8 mouse cellular contexts compared by ENCODE assay signal in genomic region chr4:133233285-133233976, GRCm38 (mm10). TPM values are rescaled to one million over a fixed set of nuclear protein-coding genes. Genes with fewer than 3 reads are reported as not detected.
DNase-seq lines count a peak whose midpoint lies in the region; ATAC-seq lines count a peak whose summit lies in the region.

No protein-coding gene starts in this region.

- no peak overlapping the region for H3K4me2 ChIP-seq in lung, embryonic 16.5 days (ENCODE audit: low read depth, low read length)
- no peak overlapping the region for H3K4me2 ChIP-seq in neural tube, embryonic 15.5 days

- no peaks in the 10 kb centered on the region for H3K4me1 ChIP-seq in lung, embryonic 16.5 days (replicated peaks; ENCODE audit: control insufficient read depth, insufficient read depth, low read length)
- no peaks in the 10 kb centered on the region for H3K4me1 ChIP-seq in neural tube, embryonic 15.5 days

- 21% methylated on average over 10 of the region's 10 CpGs for WGBS in lung, embryonic 16.5 days
- 42% methylated on average over 10 of the region's 10 CpGs for WGBS in neural tube, embryonic 15.5 days

- H3K4me3 ChIP-seq in lung, embryonic 16.5 days (ENCODE audit: low read length): no peak overlapping the region
- H3K4me3 ChIP-seq in neural tube, embryonic 15.5 days (replicated peaks): no peak overlapping the region

- peak; percentile 68 to 75 for DNase-seq in heart, adult 18-20 months
- no peak for DNase-seq in heart, adult 9 months (ENCODE audit: low spot score in 2 of 2)
- peak; percentile 80 for DNase-seq in ES-CJ7 (ENCODE audit: low read depth, low spot score)
- peak; percentile 29 for DNase-seq in embryo, embryonic 9.5 days (ENCODE audit: extremely low spot score)
- DNase-seq in urinary bladder, postnatal 4 days (ENCODE audit: low spot score in 2 of 2): no peak

- H3K36me3 ChIP-seq in lung, embryonic 16.5 days (ENCODE audit: control insufficient read depth, insufficient read depth, low read length): no peaks in the 10 kb centered on the region
- H3K36me3 ChIP-seq in neural tube, embryonic 15.5 days: no peaks in the 10 kb centered on the region

- no peak overlapping the region for H3K27ac ChIP-seq in lung, embryonic 16.5 days (ENCODE audit: low read length)
- no peak overlapping the region for H3K27ac ChIP-seq in neural tube, embryonic 15.5 days (replicated peaks)

- H3K27me3 ChIP-seq in lung, embryonic 16.5 days (ENCODE audit: control insufficient read depth, insufficient read depth, low read depth, low read length): 0 out of 2 replicates have a peak, but pooled peaks cover 4% of the 10 kb centered on the region
- no peaks in the 10 kb centered on the region for H3K27me3 ChIP-seq in neural tube, embryonic 15.5 days (replicated peaks)

- no peaks in the 10 kb centered on the region for H3K9me3 ChIP-seq in lung, embryonic 16.5 days (ENCODE audit: control insufficient read depth, low read length)
- H3K9me3 ChIP-seq in neural tube, embryonic 15.5 days (replicated peaks): no peaks in the 10 kb centered on the region

- H3K9ac ChIP-seq in lung, embryonic 16.5 days (ENCODE audit: low read length): no peak overlapping the region
- no peak overlapping the region for H3K9ac ChIP-seq in neural tube, embryonic 15.5 days (replicated peaks)

- 0 out of 2 replicates have a peak, but pooled peaks have one; percentile 44 for ATAC-seq in lung, embryonic 16.5 days (ENCODE audit: low read depth)
- ATAC-seq in neural tube, embryonic 15.5 days (ENCODE audit: low FRiP score): no peak
- ATAC-seq in activated CD4-positive, CD25-positive, alpha-beta regulatory T cell, adult 4 months: no peak

RNA-seq across cellular contexts. Expression of gene Map3k6, which starts 7.2 kb away (rescaled TPM):
- total RNA-seq in heart, adult 18-20 months (2021): 10 to 100 TPM; 22.5 to 30.1 TPM
- polyA plus RNA-seq in lung, embryonic 16.5 days (2015; fragmentation: Nextera tagmentation; extraction: Ambion mirVana): 4.2 and 4.3 TPM in 2 replicates
- 3.0 and 4.0 TPM in 2 replicates for polyA plus RNA-seq in neural tube, embryonic 15.5 days (2015; fragmentation: Nextera tagmentation; extraction: Ambion mirVana)
- under 1 TPM in 1 of 2 experiments, not detected in 1; 0.42 TPM for polyA plus RNA-seq in activated CD4-positive, CD25-positive, alpha-beta regulatory T cell, adult 4 months (2017; shearing (Covaris generic))

RNA-seq across cellular contexts. Expression of gene Gpr3, which starts 21.1 kb away (rescaled TPM):
- not detected for total RNA-seq in heart, adult 18-20 months (2021)
- polyA plus RNA-seq in lung, embryonic 16.5 days (2015; fragmentation: Nextera tagmentation; extraction: Ambion mirVana): 0.15 TPM in 1 of 2 replicates, not detected in the other
- polyA plus RNA-seq in neural tube, embryonic 15.5 days (2015; fragmentation: Nextera tagmentation; extraction: Ambion mirVana): 1.3 and 2.5 TPM in 2 replicates
- polyA plus RNA-seq in activated CD4-positive, CD25-positive, alpha-beta regulatory T cell, adult 4 months (2017; shearing (Covaris generic)): not detected

RNA-seq across cellular contexts. Expression of gene Cd164l2, which starts 21.5 kb away (rescaled TPM):
- total RNA-seq in heart, adult 18-20 months (2021): not detected
- polyA plus RNA-seq in lung, embryonic 16.5 days (2015; fragmentation: Nextera tagmentation; extraction: Ambion mirVana): 7.7 and 13.2 TPM in 2 replicates
- polyA plus RNA-seq in neural tube, embryonic 15.5 days (2015; fragmentation: Nextera tagmentation; extraction: Ambion mirVana): 2.6 and 3.9 TPM in 2 replicates
- polyA plus RNA-seq in activated CD4-positive, CD25-positive, alpha-beta regulatory T cell, adult 4 months (2017; shearing (Covaris generic)): not detected

RNA-seq across cellular contexts. Expression of gene Sytl1, which starts 29.5 kb away (rescaled TPM):
- under 1 TPM; 0.22 to 0.72 TPM for total RNA-seq in heart, adult 18-20 months (2021)
- 2.4 and 3.0 TPM in 2 replicates for polyA plus RNA-seq in lung, embryonic 16.5 days (2015; fragmentation: Nextera tagmentation; extraction: Ambion mirVana)
- 0.20 and 6.0 TPM in 2 replicates for polyA plus RNA-seq in neural tube, embryonic 15.5 days (2015; fragmentation: Nextera tagmentation; extraction: Ambion mirVana)
- 10 to 100 TPM; 29.6 to 45.6 TPM for polyA plus RNA-seq in activated CD4-positive, CD25-positive, alpha-beta regulatory T cell, adult 4 months (2017; shearing (Covaris generic))

RNA-seq across cellular contexts. Expression of gene Tmem222, which starts 44.2 kb away (rescaled TPM):
- total RNA-seq in heart, adult 18-20 months (2021): 10 to 100 TPM; 32.7 to 34.6 TPM
- polyA plus RNA-seq in lung, embryonic 16.5 days (2015; fragmentation: Nextera tagmentation; extraction: Ambion mirVana): 75.9 and 79.3 TPM in 2 replicates
- 115 and 117 TPM in 2 replicates for polyA plus RNA-seq in neural tube, embryonic 15.5 days (2015; fragmentation: Nextera tagmentation; extraction: Ambion mirVana)
- 10 to 100 TPM; 72.4 to 77.5 TPM for polyA plus RNA-seq in activated CD4-positive, CD25-positive, alpha-beta regulatory T cell, adult 4 months (2017; shearing (Covaris generic))

Comparison
In these comparisons a context has a peak if more than half of its experiments do, and no peak if none do; other contexts are left out.
1. DNase-seq: peak in heart, adult 18-20 months (2 of 2), ES-CJ7 (single experiment) and embryo, embryonic 9.5 days (single experiment); none in heart, adult 9 months (0 of 2) and urinary bladder, postnatal 4 days (0 of 2).